Mouse (Mus musculus): ENCODE measurements around the gene Gm49776. TPM values are rescaled to one million over a fixed set of nuclear protein-coding genes. Genes with fewer than 3 reads are reported as not detected.

The Gm49776 gene
- total RNA-seq, 1 experiment = 1.7 TPM

DNA sequence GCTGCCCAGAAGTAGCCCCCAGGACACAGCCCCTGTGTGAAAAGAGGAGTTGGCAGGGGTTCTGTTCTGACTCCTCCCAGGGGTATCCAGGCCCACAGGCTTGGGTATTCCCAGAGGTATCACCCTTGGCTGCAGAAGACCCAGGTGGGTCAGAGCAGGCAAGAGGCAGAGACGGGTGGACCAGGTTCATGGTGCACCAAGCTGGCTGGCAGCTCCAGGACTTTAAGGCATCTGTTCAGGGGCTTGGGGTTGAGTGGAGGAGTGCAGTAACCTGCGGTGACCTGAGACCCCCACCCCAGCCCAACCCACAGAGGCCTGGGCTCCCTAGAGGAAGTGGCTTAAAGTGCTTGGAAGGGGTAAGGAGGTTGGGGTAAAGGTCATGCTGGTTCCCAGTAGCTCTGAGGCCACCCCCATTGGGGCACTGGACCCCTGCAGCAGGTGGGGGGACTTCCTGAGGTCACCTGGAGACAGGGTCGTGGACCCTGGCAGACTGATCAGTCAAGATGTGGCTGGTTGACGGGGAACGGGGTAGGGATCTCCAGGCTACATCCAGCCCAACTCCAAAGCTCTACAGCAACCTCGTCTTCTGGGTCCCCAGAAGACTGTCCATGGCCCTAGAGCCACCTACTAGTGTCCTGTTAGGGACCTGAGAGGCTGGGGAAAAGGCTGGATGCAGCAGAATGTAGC lies 37.1 kb downstream of the Gm49776 start:
- in situ Hi-C loops (cut with MboI; ENCODE audit: low sequenced_read_pairs in 2 of 2, unreplicated experiment in 2 of 2) = no loop called here
- Histone ChIP-seq H3K9me3 (ENCODE audit: control insufficient read depth, insufficient read depth, low read depth, low read length) (no peaks in the 10 kb centered on the region), H3K9ac (ENCODE audit: insufficient read depth, low read depth, low read length, poor library complexity, severe bottlenecking) (no peak overlapping the region), H3K27ac (ENCODE audit: insufficient read depth, low read depth, low read length, poor library complexity, severe bottlenecking) (no peak overlapping the region), H3K36me3 (ENCODE audit: control insufficient read depth, insufficient read depth, low read length, poor library complexity, severe bottlenecking) (peaks cover 14% of the 10 kb centered on the region), H3K4me3 (ENCODE audit: insufficient read depth in 1 of 2, low read depth in 1 of 2, low read length in 2 of 2, poor library complexity in 1 of 2, severe bottlenecking in 1 of 2) (no peak overlapping the region), H3K4me1 (ENCODE audit: control insufficient read depth in 2 of 2, insufficient read depth in 2 of 2, low read length in 2 of 2, poor library complexity in 1 of 2) (no peaks in the 10 kb centered on the region)
- DNase-seq (ENCODE audit: low read depth, low spot score) = no peak
- TF ChIP-seq HCFC1 (IDR thresholded peaks at IDR 0.05; ENCODE audit: borderline replicate concordance, insufficient read depth, low read length) (no peak), MAFK (IDR thresholded peaks at IDR 0.05; ENCODE audit: insufficient read depth, low read depth, low read length) (no peak), CHD2 (IDR thresholded peaks at IDR 0.05; ENCODE audit: low read depth, low read length) (no peak), ZC3H11A (IDR thresholded peaks at IDR 0.05; ENCODE audit: borderline replicate concordance, low read depth, low read length) (no peak), ZNF384 (IDR thresholded peaks at IDR 0.05; ENCODE audit: low read depth, low read length) (no peak)

- Histone ChIP-seq H3K9ac (ENCODE audit: insufficient read depth, low read depth, low read length, poor library complexity, severe bottlenecking) (no peak overlapping the region), H3K27ac (ENCODE audit: insufficient read depth, low read depth, low read length, poor library complexity, severe bottlenecking) (no peak overlapping the region), H3K9me3 (ENCODE audit: control insufficient read depth, insufficient read depth, low read depth, low read length) (no peaks in the 10 kb centered on the region), H3K4me3 (ENCODE audit: insufficient read depth in 1 of 2, low read depth in 1 of 2, low read length in 2 of 2, poor library complexity in 1 of 2, severe bottlenecking in 1 of 2) (no peak overlapping the region), H3K4me1 (ENCODE audit: control insufficient read depth in 2 of 2, insufficient read depth in 2 of 2, low read length in 2 of 2, poor library complexity in 1 of 2) (no peaks in the 10 kb centered on the region), H3K36me3 (ENCODE audit: control insufficient read depth, insufficient read depth, low read length, poor library complexity, severe bottlenecking) (peaks cover 13% of the 10 kb centered on the region)
- no peak for DNase-seq (ENCODE audit: low read depth, low spot score)
- in situ Hi-C loops (cut with MboI; ENCODE audit: low sequenced_read_pairs in 2 of 2, unreplicated experiment in 2 of 2) = no loop called here
- no peak for TF ChIP-seq HCFC1 (IDR thresholded peaks at IDR 0.05; ENCODE audit: borderline replicate concordance, insufficient read depth, low read length)
- no peak for TF ChIP-seq MAFK (IDR thresholded peaks at IDR 0.05; ENCODE audit: insufficient read depth, low read depth, low read length)
- TF ChIP-seq ZNF384 (IDR thresholded peaks at IDR 0.05; ENCODE audit: low read depth, low read length) = no peak
- TF ChIP-seq ZC3H11A (IDR thresholded peaks at IDR 0.05; ENCODE audit: borderline replicate concordance, low read depth, low read length) = no peak
- TF ChIP-seq CHD2 (IDR thresholded peaks at IDR 0.05; ENCODE audit: low read depth, low read length) = no peak
Observed at GRCm38 (mm10) chr16:18220001-18220400, 38.1 kb downstream of the Gm49776 start.

DNA sequence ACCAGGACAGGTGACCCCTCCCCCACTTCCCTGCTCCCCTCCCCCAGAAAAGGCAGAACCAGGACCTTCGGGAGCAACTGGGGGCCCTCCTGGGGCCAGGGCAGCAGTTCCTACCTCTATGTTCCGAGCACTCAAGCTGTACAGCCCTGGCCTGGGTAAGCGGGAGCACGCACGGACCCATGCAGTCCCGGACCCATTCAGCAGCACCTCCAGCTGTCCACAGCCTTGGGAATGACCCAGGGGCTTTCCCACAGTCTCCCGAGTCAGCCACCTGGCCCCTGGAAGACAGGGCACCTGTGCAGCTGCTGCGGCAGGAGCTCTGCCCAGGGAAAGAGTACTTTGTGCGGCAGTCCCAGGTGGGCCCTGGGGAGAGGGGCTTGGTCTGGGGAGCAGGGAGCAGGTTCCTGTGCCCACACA lies 39.5 kb downstream of the Gm49776 start:
- H3K4me1 ChIP-seq (ENCODE audit: control insufficient read depth in 2 of 2, insufficient read depth in 2 of 2, low read length in 2 of 2, poor library complexity in 1 of 2) = no peaks in the 10 kb centered on the region
- H3K27ac ChIP-seq (ENCODE audit: insufficient read depth, low read depth, low read length, poor library complexity, severe bottlenecking) = no peak overlapping the region
- no peak for TF ChIP-seq CHD2 (IDR thresholded peaks at IDR 0.05; ENCODE audit: low read depth, low read length)
- TF ChIP-seq HCFC1 (IDR thresholded peaks at IDR 0.05; ENCODE audit: borderline replicate concordance, insufficient read depth, low read length) = no peak
- no peak for TF ChIP-seq MAFK (IDR thresholded peaks at IDR 0.05; ENCODE audit: insufficient read depth, low read depth, low read length)
- TF ChIP-seq ZC3H11A (IDR thresholded peaks at IDR 0.05; ENCODE audit: borderline replicate concordance, low read depth, low read length) = no peak
- TF ChIP-seq ZNF384 (IDR thresholded peaks at IDR 0.05; ENCODE audit: low read depth, low read length) = no peak
- 0 out of 2 replicates have a peak, but pooled peaks cover 4% of the 10 kb centered on the region for H3K36me3 ChIP-seq (ENCODE audit: control insufficient read depth, insufficient read depth, low read length, poor library complexity, severe bottlenecking)
- DNase-seq (ENCODE audit: low read depth, low spot score) = no peak
- H3K4me3 ChIP-seq (ENCODE audit: insufficient read depth in 1 of 2, low read depth in 1 of 2, low read length in 2 of 2, poor library complexity in 1 of 2, severe bottlenecking in 1 of 2) = no peak overlapping the region
- in situ Hi-C loops (cut with MboI; ENCODE audit: low sequenced_read_pairs in 2 of 2, unreplicated experiment in 2 of 2) = loop anchor here in 1 of 2 experiments (10.0 kb wide), 1 partner anchor 114 kb away; no protein-coding TSS in a partner anchor
- H3K9ac ChIP-seq (ENCODE audit: insufficient read depth, low read depth, low read length, poor library complexity, severe bottlenecking) = no peak overlapping the region
- no peaks in the 10 kb centered on the region for H3K9me3 ChIP-seq (ENCODE audit: control insufficient read depth, insufficient read depth, low read depth, low read length)

DNA sequence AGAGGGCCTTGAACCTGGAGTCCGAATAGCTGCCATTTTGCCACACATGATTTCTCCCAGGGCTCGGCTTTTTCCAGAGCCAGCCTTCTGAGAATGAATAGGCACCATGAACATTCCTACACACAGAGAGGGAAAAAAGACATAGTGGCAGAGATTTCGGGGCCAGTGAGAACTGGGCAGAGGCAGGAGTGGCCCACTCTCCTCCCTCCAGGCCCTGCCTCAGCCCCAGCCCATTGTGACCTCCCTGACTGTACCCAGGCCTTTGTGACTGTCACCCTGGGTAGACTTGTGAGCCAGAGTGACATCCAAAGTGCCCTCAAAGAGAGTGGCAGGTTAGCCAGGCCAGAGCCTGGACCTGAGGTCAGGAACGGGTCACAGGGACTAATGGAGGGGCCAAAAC lies 40.5 kb downstream of the Gm49776 start, which contains the start of gene Ccdc188:
Gene Ccdc188, plus strand, starts transcription at position 301 of the 400 bp plus-strand sequence.
- Histone ChIP-seq H3K4me1 (ENCODE audit: control insufficient read depth in 2 of 2, insufficient read depth in 2 of 2, low read length in 2 of 2, poor library complexity in 1 of 2) (no peaks in the 10 kb centered on the region), H3K27ac (ENCODE audit: insufficient read depth, low read depth, low read length, poor library complexity, severe bottlenecking) (no peak within 1 kb of the TSS), H3K9me3 (ENCODE audit: control insufficient read depth, insufficient read depth, low read depth, low read length) (no peaks in the 10 kb centered on the region), H3K4me3 (ENCODE audit: insufficient read depth in 1 of 2, low read depth in 1 of 2, low read length in 2 of 2, poor library complexity in 1 of 2, severe bottlenecking in 1 of 2) (no peak within 1 kb of the TSS), H3K36me3 (ENCODE audit: control insufficient read depth, insufficient read depth, low read length, poor library complexity, severe bottlenecking) (0 out of 2 replicates have a peak, but pooled peaks cover under 1% of the 10 kb centered on the region), H3K9ac (ENCODE audit: insufficient read depth, low read depth, low read length, poor library complexity, severe bottlenecking) (no peak within 1 kb of the TSS)
- no peak for DNase-seq (ENCODE audit: low read depth, low spot score)
- no peak for TF ChIP-seq CHD2 (IDR thresholded peaks at IDR 0.05; ENCODE audit: low read depth, low read length)
- no peak for TF ChIP-seq MAFK (IDR thresholded peaks at IDR 0.05; ENCODE audit: insufficient read depth, low read depth, low read length)
- TF ChIP-seq HCFC1 (IDR thresholded peaks at IDR 0.05; ENCODE audit: borderline replicate concordance, insufficient read depth, low read length) = no peak
- no peak for TF ChIP-seq ZC3H11A (IDR thresholded peaks at IDR 0.05; ENCODE audit: borderline replicate concordance, low read depth, low read length)
- TF ChIP-seq ZNF384 (IDR thresholded peaks at IDR 0.05; ENCODE audit: low read depth, low read length) = no peak
- in situ Hi-C loops (cut with MboI; ENCODE audit: low sequenced_read_pairs in 2 of 2, unreplicated experiment in 2 of 2) = loop anchor here in 1 of 2 experiments (10.0 kb wide), 1 partner anchor 113 kb away; no protein-coding TSS in a partner anchor
